Mouse (Mus musculus): ENCODE results near the gene Cops7b. TPM values are rescaled to one million over a fixed set of nuclear protein-coding genes. Genes with fewer than 3 reads are reported as not detected.

The Cops7b gene
- polyA plus RNA-seq, 1 experiment = 31.7 TPM

GRCm38 (mm10) chr1:86633840-86634750 lies 51.4 kb downstream of the Cops7b start:
- H3K27ac ChIP-seq (ENCODE audit: insufficient read depth, low read length) = no peak overlapping the region
- no peaks in the 10 kb centered on the region for H3K27me3 ChIP-seq (ENCODE audit: control insufficient read depth, insufficient read depth, low read length, poor library complexity, severe bottlenecking)
- H3K4me3 ChIP-seq (ENCODE audit: low read depth, low read length) = no peak overlapping the region
- TF ChIP-seq POLR2A (IDR thresholded peaks at IDR 0.05; ENCODE audit: insufficient read depth, low read length) (no peak), CTCF (IDR thresholded peaks at IDR 0.05; ENCODE audit: low read depth, low read length) (no peak), EP300 (IDR thresholded peaks at IDR 0.05; ENCODE audit: insufficient read depth, low read depth, low read length) (no peak)
- H3K4me1 ChIP-seq (ENCODE audit: control insufficient read depth, insufficient read depth, low read length) = no peaks in the 10 kb centered on the region
- no peaks in the 10 kb centered on the region for H3K9me3 ChIP-seq (replicated peaks; ENCODE audit: control insufficient read depth, insufficient read depth, low read length, poor library complexity, severe bottlenecking)
- no peak overlapping the region for H3K9ac ChIP-seq (ENCODE audit: low read depth, poor library complexity, severe bottlenecking)
- H3K36me3 ChIP-seq (ENCODE audit: control insufficient read depth, insufficient read depth, low read length, poor library complexity, severe bottlenecking) = no peaks in the 10 kb centered on the region

- TF ChIP-seq CTCF (IDR thresholded peaks at IDR 0.05; ENCODE audit: low read depth, low read length) (no peak), POLR2A (IDR thresholded peaks at IDR 0.05; ENCODE audit: insufficient read depth, low read length) (no peak), EP300 (IDR thresholded peaks at IDR 0.05; ENCODE audit: insufficient read depth, low read depth, low read length) (no peak)
- Histone ChIP-seq H3K9ac (ENCODE audit: low read depth, poor library complexity, severe bottlenecking) (no peak overlapping the region), H3K9me3 (replicated peaks; ENCODE audit: control insufficient read depth, insufficient read depth, low read length, poor library complexity, severe bottlenecking) (no peaks in the 10 kb centered on the region), H3K4me3 (ENCODE audit: low read depth, low read length) (no peak overlapping the region), H3K27me3 (ENCODE audit: control insufficient read depth, insufficient read depth, low read length, poor library complexity, severe bottlenecking) (no peaks in the 10 kb centered on the region), H3K36me3 (ENCODE audit: control insufficient read depth, insufficient read depth, low read length, poor library complexity, severe bottlenecking) (no peaks in the 10 kb centered on the region), H3K27ac (ENCODE audit: insufficient read depth, low read length) (no peak overlapping the region), H3K4me1 (ENCODE audit: control insufficient read depth, insufficient read depth, low read length) (no peaks in the 10 kb centered on the region)
These were observed 52.2 kb downstream of the Cops7b start for GRCm38 (mm10) chr1:86634751-86635359.

- no peak overlapping the region for H3K27ac ChIP-seq (ENCODE audit: insufficient read depth, low read length)
- no peaks in the 10 kb centered on the region for H3K36me3 ChIP-seq (ENCODE audit: control insufficient read depth, insufficient read depth, low read length, poor library complexity, severe bottlenecking)
- H3K27me3 ChIP-seq (ENCODE audit: control insufficient read depth, insufficient read depth, low read length, poor library complexity, severe bottlenecking) = no peaks in the 10 kb centered on the region
- H3K9ac ChIP-seq (ENCODE audit: low read depth, poor library complexity, severe bottlenecking) = no peak overlapping the region
- H3K4me1 ChIP-seq (ENCODE audit: control insufficient read depth, insufficient read depth, low read length) = no peaks in the 10 kb centered on the region
- no peaks in the 10 kb centered on the region for H3K9me3 ChIP-seq (replicated peaks; ENCODE audit: control insufficient read depth, insufficient read depth, low read length, poor library complexity, severe bottlenecking)
- no peak overlapping the region for H3K4me3 ChIP-seq (ENCODE audit: low read depth, low read length)
- TF ChIP-seq CTCF (IDR thresholded peaks at IDR 0.05; ENCODE audit: low read depth, low read length) = no peak
- no peak for TF ChIP-seq EP300 (IDR thresholded peaks at IDR 0.05; ENCODE audit: insufficient read depth, low read depth, low read length)
- TF ChIP-seq POLR2A (IDR thresholded peaks at IDR 0.05; ENCODE audit: insufficient read depth, low read length) = no peak
These were observed 60.6 kb downstream of the Cops7b start for GRCm38 (mm10) chr1:86643101-86643809.

GRCm38 (mm10) chr1:86647517-86647916 lies 64.8 kb downstream of the Cops7b start:
- H3K36me3 ChIP-seq (ENCODE audit: control insufficient read depth, insufficient read depth, low read length, poor library complexity, severe bottlenecking) = no peaks in the 10 kb centered on the region
- TF ChIP-seq POLR2A (IDR thresholded peaks at IDR 0.05; ENCODE audit: insufficient read depth, low read length) = no peak
- peak; percentile 75 for TF ChIP-seq EP300 (IDR thresholded peaks at IDR 0.05; ENCODE audit: insufficient read depth, low read depth, low read length)
- no peak overlapping the region for H3K4me3 ChIP-seq (ENCODE audit: low read depth, low read length)
- H3K9me3 ChIP-seq (replicated peaks; ENCODE audit: control insufficient read depth, insufficient read depth, low read length, poor library complexity, severe bottlenecking) = no peaks in the 10 kb centered on the region
- H3K27ac ChIP-seq (ENCODE audit: insufficient read depth, low read length) = no peak overlapping the region
- no peaks in the 10 kb centered on the region for H3K27me3 ChIP-seq (ENCODE audit: control insufficient read depth, insufficient read depth, low read length, poor library complexity, severe bottlenecking)
- H3K9ac ChIP-seq (ENCODE audit: low read depth, poor library complexity, severe bottlenecking) = no peak overlapping the region
- H3K4me1 ChIP-seq (ENCODE audit: control insufficient read depth, insufficient read depth, low read length) = no peaks in the 10 kb centered on the region

GRCm38 (mm10) chr1:86650272-86650671 lies 67.6 kb downstream of the Cops7b start:
- H3K4me3 ChIP-seq (ENCODE audit: low read depth, low read length) = no peak overlapping the region
- TF ChIP-seq POLR2A (IDR thresholded peaks at IDR 0.05; ENCODE audit: insufficient read depth, low read length) (no peak), CTCF (IDR thresholded peaks at IDR 0.05; ENCODE audit: low read depth, low read length) (peak; percentile 99)
- H3K9me3 ChIP-seq (replicated peaks; ENCODE audit: control insufficient read depth, insufficient read depth, low read length, poor library complexity, severe bottlenecking) = no peaks in the 10 kb centered on the region
- no peaks in the 10 kb centered on the region for H3K27me3 ChIP-seq (ENCODE audit: control insufficient read depth, insufficient read depth, low read length, poor library complexity, severe bottlenecking)
- no peaks in the 10 kb centered on the region for H3K36me3 ChIP-seq (ENCODE audit: control insufficient read depth, insufficient read depth, low read length, poor library complexity, severe bottlenecking)
- no peak overlapping the region for H3K9ac ChIP-seq (ENCODE audit: low read depth, poor library complexity, severe bottlenecking)
- H3K4me1 ChIP-seq (ENCODE audit: control insufficient read depth, insufficient read depth, low read length) = no peaks in the 10 kb centered on the region
- H3K27ac ChIP-seq (ENCODE audit: insufficient read depth, low read length) = no peak overlapping the region
